Mouse (Mus musculus) cerebellum, adult 9-10 months (tissue): ENCODE measurements around the gene Lrrc3.
A peak's percentile ranks its signal among the peaks of the same experiment; 100 is the strongest.
"Not testable (repeated sequence)": the region's sequence is repeated elsewhere in the genome, so short reads cannot be mapped to it uniquely, and the experiment has no call there.

Source experiments
- DNase-seq: peaks from one replicate; pipeline ENCODE4 v3.0.0; 2022

Lrrc3 gene

DNA sequence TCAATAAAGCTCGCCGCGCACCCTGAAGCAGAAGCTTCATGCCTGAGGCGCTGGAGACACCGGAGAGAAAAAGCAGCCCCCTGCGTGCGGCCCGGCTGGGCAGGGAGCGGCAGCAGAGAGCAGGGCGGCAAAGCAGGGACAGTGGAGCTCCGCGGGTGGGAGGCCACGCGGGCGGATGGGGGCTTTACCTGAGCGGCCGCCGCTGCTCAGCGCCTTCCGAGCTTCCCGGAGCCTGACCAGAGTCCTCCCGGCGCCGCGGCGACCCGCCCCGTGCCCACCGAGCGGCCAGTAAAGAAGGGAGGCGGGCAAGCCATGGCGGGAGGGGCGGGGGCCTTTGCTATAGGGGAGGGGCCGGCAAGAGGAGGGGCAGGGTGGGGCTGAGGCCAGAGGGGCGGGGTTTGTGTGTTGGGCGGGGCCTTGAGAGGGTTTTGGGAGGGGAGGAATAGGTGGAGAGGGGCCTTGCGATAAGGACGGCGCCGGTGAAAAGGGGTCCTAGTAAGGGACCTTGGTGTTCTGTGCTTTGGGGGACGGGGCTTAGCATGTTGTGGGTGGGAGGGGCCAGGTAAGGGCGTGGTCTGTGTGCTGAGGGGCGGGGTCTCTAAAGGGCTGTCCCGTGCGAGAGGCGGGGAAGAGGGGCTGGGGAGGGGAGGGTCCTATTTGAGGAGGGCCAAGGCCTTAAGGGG, at the start of gene Lrrc3:
Lrrc3 (minus strand) TSS at position 326 of the 683 bp plus-strand sequence.
- DNase-seq, result peak; percentile 39

DNA sequence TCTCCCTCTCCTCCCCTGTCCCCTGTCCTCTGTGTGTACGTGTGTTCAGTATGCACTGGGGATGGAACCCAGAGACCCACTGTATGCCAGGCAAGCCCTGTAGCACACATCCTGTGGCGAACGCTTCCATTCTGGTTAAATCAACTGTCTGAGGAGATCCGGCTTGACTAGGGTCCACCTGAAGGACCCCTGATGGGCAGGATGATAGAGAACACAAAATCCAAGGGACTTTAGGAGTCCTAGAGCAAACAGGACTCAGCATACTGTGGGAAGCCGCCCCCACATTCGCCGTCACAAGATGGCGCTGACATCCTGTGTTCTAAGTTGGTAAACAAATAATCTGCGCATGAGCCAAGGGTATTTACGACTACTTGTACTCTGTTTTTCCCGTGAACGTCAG, 48.1 kb upstream of the Lrrc3 start:
- not testable (repeated sequence) for DNase-seq

DNA sequence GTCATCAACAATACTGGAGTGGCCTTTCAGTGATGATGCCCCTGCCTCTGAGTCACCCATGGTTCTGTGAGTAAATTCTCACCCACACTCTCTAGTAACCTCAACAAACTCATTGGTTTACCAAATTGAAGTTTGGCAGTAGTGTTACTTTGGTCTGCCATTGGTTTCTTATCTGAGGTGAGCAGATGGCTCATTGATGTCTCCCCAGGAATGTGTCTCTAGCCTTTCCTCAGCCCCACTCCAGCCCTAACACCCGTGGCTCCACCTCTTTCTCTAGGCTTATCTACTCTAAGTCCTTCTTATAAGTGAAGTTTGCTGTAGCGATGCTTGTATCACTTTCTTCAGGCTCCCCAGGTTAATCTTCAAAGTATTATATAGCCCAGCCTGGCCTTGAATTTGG, 37.3 kb upstream of the Lrrc3 start:
- DNase-seq, result no peak

DNA sequence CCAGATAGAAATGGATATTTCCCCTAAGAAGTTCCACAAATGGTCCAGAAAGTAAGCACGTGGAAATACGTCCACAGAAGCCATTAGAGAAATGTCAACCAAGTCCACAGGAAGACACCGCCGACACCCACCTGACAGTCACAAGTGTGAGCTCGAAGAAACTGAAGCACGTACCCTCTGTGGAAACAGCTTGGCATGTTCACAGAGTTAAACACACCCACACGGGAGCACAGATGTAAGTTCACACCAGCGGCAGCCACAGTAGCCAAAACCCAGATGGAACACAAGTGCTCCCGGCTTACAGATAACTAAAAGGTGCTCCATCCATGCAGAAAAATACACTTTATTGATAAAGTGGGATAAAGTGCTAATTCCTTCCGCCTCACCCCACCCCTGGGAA, 25.0 kb upstream of the Lrrc3 start:
- no peak for DNase-seq

DNA sequence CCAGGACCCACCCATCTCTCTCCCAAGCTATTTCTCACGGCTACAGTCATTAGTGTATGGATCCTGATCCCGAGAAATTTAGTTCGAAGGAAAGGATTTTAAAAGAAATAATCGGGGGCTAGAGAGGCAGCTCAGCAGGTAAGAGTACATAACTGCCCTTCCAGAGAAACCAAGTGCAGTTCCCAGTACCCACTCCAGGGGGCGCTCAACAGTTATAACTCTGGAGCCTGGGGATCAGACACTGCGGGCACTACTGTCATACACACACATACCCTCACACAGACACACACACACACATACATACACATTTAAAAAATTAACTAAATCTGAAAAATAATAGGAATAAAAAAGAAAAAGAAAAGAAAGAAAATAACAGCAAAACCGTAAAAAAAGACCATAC, 23.8 kb upstream of the Lrrc3 start:
- DNase-seq, result peak; percentile 53

DNA sequence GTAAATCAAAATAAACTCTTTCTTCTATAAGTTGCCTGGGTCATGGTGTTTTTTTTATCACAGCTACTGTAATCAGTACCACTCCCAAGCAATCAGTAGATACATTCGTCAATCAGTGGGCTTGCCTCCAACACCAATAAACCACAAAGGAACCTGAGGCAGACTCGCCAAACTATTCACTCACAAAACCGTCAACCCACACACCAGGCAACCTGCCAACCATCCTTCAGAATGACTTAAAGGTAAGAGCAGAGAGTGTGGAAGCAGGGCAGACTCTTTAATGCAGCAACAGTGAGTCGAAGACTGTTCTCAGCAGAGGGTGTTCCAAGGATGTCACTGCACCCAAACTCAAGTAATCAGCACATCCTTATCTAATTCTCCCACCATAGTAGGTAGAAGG, 20.3 kb upstream of the Lrrc3 start:
- DNase-seq, result no peak

DNA sequence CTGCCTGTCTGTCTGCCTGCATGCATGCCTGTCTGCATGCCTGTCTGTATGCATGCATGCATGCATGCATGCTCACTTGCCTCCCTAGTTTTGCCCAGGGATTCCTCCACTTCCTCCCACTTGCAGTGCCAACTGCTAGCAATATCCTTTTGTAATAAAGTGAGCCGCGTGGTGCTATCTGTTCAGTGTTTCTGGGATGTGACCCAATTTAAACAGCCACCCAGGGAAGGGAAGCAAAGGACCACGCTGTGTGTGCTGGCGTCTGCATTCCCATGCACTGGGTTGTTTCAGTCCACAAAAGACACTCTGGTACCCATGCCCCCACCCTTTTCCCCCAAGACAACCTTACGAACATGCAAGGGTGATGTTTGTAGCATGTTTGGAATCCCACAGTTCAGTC, 18.7 kb upstream of the Lrrc3 start:
- DNase-seq, result no peak

DNA sequence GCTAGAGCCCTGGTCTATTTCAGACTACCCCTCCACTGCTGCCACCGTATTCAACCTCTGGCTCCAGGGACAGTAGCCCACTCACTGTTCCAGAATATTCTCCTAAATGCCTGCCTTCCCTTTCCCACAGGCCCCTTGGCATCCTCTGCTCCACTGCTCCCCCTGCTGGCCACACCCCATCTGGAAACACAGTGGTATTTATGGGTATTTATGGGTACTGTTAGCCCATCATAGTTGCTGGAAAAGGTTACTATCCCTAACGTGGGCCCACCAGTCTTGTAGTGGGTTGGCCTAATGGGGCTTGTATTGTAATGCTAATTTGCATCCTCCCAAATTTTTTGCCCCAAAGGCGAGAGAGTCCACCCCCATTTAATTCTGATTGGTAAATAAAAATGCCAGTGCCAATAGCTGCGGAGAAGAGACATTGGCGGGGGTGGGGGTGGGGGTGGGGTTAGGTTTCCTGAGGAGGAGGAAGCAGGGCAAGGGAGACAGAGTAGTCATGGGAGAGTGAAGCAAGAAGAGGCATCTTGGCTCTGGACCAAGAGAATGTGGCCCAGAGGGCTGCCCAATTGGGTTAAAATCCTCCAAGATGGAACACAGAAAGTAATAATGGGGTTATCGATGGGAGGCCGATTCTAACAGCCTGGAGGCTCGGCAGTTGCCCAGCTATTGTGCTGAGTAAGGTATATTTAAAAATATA, 14.4 kb upstream of the Lrrc3 start:
- peak; percentile 54 for DNase-seq

DNA sequence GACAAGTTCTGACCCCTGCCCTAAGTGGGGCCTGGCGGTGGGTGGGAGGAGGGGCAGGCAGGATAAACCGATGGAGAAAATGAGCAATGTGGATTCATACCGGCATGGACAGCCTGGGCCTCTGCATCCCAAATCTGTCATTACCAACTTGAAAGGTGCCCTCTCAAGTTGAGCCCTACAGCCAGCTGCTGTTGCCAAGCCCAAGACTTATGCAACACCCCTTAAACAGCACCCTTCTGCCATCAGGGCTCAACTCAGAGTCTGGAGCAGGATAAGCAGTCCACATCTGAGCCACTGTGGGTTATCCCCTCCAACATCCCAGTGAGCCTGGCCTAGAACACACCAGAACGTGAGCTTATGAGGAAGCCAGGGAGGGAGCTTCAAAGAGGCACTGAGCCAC, 11.0 kb upstream of the Lrrc3 start:
- no peak for DNase-seq

DNA sequence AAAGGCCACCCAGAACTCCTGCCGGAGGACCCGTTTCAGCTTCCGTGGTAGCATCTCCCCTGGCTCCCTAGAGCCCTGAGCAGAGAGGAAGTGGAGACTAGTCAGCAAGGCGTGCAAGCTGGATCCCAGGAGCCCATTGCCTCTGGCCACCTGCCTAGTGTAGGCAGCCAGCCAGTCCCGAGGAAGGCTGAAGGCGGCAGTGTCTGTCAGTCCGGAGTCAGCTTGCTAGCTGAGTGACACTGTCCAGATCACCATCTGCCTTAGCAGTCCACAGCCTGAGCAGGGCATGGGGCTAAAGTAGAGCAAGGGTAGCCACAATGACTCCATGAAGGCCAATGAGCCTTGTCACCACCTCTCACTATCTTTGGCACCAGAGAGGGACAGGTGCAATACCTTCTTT, 10.3 kb upstream of the Lrrc3 start:
- DNase-seq, result no peak

DNA sequence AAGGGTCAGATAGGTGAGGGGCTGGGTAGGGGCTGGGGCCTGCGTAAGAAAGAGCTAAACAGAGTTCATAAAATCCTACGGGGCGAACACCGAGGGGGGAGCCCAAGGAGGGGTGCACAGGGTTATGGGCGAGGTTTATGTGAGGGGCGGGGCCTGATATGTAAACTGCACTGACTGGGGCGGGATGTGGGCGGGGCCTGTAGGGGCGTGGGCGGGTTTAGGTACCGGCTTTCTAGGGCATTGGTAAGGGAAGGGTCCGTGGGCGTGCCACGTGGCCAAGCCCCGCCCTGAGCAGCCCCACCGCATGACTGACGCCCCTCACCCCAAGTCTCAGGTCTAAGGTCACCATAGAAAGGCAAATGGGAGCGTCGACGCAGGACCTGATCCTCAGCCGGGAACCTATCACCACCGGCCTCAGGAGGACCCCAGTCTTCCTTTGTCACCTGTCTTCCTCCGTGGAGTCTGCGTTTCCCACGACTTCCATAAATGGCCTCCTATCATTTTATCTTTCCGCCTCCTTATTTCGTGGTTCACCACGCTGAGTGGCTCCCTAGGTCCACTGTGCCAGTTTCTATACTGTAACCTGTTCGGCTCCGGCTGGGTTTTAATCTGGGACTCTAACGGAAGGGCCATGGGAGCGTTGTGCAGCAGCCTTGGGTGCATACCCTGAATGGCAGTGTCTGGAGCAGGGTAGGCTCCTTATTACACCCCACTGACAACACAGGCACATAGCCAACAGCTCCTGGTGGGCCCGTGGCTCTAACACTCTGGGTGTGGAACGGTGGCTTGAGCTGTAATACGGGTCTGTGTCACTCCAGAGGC, 769 bp upstream of the Lrrc3 start:
- peak; percentile 38 for DNase-seq

DNA sequence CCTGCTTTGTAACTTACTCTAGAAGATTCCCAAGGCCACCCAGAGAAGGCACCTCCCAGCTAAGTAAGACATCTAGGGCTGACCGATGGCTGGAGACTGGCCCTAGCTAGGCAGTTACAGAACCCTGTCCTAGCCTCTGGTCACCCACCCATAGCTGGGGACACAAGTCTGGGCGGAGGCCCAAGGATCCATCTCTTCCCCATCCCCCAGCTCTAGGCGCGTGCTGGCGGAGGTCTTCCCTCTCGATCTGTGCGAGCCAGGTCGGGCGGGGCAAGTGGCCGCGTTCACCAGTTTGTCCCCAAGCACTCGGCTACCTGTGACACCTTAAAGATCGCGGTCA, 495 bp downstream of the Lrrc3 start:
- peak; percentile 39 for DNase-seq

DNA sequence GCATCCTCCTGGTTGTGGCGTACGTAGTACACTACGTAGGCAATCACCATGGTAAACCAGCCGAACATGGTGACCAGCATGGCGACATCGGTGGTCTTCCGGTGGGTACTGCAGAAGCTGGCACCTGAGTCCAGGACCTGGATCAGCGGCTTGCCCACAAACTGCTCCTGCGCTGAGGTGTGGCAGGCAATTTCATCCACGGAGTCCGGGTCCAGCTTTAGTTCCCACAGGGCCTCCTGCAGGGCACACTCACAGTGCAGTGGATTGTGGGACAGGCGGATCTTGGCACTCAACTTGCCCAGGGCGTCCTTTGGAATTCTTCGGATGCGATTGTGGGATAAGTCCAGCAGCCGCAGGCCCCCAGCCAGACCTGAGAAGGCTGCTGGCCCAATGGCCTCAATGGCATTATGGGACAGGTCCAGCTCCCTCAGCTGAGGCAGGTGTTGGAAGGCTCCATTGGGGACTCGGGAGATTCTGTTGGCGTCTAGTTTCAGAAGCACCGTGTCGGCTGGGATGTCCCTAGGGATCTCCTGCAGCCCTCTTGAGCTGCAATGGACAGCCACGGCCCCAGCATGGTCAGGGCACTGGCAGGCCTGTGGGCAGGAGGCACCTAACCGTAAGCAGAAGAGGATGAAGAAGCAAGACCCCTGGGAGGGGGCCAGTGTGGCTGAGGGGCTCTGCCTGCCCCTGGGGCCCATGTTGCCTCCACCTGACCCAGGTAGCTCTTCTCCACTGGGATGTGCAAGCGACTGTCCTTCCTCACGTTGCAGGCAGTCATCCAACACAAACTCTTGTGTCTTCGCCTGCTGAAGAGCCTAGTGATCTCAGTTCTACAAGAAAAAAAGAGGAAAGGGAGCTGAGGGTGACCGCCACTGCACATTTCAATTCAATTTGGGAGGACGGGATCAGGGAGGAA, 1.2 kb downstream of the Lrrc3 start:
- DNase-seq, result no peak

DNA sequence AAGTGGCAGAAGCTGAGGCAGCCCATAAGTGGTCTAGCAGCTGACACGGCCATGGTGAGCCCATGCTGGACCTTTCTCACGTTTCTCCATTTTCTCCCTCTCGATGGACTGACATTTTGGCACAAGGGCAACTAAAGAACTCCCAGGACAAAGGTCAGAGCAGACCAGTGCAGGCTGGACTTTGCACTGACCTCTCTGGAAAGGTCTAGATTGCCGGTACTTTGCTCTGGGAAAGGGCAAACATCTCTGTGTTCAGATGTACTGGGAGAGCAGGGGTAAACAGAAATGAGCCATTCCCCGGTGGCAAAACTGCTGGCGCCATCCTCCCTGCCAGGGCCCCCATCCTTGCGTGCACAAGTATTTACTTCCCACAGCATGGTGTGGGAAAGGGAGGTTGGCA, 2.2 kb downstream of the Lrrc3 start:
- DNase-seq, result no peak

DNA sequence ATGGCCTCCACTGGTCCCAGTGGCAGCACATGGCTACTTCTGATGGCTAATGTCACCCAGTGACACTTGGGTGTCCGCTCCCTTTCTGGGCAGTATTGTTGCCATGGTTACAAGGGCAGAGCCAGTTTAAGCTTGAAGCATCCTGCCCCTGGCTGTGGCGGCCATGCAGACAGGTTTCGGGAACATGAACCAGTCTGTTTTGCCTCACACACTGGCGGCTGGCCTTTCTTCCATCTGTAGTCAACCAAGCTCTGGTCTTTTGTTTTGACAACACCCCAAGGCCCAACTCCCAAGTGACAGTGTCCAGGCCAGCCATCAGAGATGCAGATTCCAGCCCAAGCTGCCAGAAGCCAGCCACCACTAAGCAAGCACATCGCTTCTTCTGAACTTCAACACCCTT, 6.8 kb downstream of the Lrrc3 start:
- no peak for DNase-seq

DNA sequence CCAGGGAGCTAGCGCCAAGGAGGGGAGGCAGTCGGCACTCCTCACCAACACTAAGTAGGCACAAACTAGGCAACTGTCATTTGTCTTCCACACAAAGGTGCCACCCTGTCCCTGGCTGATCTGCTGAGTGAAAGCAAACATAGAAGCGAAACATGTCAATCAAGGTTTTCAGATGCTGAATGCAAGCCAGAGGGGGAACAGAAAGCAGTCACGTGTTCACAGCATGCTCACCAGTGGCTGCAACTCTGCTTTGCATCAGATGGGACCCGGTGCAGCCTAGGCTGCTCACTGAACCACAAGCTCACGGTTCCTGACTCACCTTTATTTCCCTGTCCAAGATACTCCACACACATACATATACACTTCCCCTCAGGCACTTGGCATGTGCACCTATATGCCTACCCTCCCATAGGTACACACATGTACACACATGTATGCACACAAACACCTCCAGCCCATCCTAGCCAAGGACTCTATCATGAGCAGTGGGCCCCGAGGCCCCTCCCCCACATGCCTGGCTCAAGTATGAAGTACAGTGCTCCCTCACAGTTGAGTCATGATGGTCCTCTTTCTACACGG, 11.3 kb downstream of the Lrrc3 start:
- DNase-seq, result no peak

DNA sequence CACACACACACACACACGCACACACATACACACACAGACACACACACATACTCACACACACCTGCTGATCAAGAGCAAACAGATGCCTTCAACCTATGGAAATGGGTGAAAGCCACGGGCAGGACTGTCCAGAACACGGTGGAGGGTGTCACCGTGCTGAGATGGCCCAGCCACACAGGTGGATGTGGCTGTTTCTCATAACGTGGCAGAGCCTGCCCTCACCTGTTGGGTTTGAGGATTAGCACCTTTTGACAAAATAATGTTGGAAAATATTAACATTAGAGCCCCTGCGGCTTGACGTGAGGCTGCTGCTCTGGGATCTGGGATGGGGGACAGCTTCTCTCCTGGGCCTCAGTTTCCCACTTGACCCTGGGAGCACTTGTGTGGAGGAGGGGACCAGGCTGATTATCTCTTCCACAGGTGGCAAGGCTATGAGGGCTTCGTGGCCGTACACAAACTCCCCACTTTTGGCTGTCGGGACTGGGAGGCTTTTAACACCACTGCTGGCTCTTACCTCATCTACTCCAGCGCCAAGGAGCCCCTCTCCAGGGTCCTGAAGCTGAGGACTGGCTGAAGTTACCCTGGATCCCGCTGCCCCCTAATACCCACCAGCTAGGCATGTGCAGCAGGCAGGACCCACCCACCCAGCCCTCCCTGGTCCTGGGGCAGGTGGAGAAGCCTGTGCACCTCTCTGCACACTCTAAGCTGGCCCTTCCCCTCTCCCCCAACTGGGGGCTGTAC, 16.2 kb downstream of the Lrrc3 start:
- no peak for DNase-seq

DNA sequence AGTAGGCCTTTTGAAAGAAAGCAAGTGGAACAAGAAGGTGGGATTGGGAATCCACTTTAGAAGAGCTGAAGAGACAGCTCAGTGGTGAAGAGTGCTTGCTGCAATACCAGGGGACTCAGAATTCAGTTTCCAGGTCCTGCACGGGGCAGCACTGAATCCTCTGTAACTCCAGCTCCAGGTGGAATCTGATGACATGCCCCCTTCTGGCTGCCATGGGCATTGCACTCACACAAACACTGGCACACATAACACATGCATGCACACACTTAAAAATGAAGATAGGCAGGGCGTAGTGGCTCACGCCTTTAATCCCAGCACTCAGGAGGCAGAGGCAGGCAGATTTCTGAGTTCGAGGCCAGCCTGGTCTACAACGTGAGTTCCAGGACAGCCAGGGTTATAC, 19.8 kb downstream of the Lrrc3 start:
- no peak for DNase-seq

DNA sequence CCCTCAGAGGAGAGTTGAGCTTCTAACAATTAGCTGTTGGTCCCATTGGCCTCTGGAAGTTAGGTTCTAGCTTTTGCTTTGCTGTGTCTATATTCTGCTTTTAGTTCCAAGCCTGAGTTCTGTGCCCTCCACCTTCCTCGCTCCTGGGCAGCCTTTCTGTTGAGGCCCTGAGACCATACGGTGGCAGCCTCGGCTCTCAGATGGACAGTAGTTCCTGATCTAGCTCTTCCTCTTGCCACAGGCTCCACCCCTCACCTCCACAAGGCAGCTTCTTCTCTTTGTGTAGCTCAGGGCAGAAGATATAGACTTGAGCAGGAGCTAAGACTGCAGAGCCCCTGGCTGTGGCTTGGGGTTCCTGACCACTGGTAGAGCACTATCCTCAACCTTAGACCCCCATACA, 22.0 kb downstream of the Lrrc3 start:
- no peak for DNase-seq

DNA sequence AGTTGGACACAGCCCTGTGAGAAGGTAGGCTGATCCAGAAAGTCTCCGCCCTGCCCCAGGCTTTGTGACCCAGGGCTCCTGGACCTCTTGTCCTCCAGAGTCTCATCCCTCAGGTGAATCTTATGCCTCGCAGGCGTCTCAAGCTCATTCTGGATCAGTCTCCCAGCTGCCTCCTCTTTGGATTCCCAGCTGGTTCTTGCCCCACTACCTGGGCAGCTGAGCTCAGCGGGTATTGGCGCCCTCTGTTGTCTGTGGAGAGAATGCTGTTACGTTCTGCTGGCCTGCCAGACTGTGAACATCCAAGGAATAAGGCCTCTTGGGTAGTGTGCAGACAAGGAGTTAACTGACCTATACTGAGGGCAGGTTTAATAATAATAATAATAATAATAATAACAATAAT, 23.4 kb downstream of the Lrrc3 start:
- no peak for DNase-seq

DNA sequence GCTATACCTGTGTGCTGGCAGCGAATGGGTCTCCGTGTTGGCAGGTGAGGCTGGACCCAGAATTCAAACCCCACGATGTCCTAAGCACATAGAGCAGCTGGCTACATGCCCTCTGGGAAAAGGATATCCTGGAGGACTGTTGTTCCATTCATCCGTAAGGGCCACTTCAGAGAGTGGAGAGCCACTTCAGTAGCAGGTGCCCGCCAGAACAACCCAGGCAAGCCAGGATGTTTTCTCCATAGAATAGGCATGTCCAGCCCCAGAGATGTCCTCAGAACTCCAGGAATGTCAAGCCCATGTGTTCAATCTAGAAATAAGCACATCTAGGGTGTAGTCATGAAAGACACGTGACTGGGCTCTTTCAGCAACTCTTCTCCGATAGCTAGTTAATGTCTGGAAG, 32.7 kb downstream of the Lrrc3 start:
- DNase-seq, result no peak

DNA sequence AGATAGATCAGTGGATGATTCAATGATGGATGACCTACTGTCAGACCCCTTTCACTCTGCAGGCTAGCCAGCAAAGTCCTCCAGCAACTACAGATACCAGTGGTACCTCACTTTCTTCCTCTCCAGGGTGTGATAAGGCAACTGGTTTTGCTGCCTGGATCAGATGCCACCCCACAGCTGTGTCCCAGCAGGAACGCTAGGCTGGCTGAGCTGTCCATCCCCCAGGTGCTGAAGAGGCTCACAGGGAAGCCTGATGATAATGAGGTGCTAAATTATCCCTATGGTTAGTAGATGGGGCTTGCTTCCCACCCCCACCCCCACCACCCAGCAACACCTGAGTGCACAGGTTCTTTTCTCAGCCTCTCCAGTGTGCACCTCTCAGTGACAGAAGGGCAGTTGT, 34.8 kb downstream of the Lrrc3 start:
- DNase-seq, result no peak
